Mouse (Mus musculus) CH12.LX (cell line): ENCODE data around the gene Rasal3.

Source experiments
- CTCF ChIP-seq, 2 experiments: IDR thresholded peaks in 1 of 2; conservative IDR thresholded peaks in 1 of 2; 2 replicates each; pipeline ENCODE4 v1.5.1; 2011 to 2012; ENCODE audit warnings: low read depth in 2 of 2, low read length in 2 of 2, improper control_type of control experiment in 1 of 2, inconsistent platforms in 1 of 2, mild to moderate bottlenecking in 1 of 2, moderate library complexity in 1 of 2
- EP300 ChIP-seq: IDR thresholded peaks from 2 replicates; pipeline ENCODE4 v1.6.1; 2011; ENCODE audit warnings: low read length, improper control_type of control experiment
- GABPA ChIP-seq: IDR thresholded peaks from 2 replicates; pipeline ENCODE4 v1.6.1; 2012; ENCODE audit warnings: low read depth, low read length, improper control_type of control experiment, inconsistent platforms; ENCODE audit not compliant: insufficient replicate concordance
- HCFC1 ChIP-seq: IDR thresholded peaks from 2 replicates; pipeline ENCODE4 v1.6.1; 2012; ENCODE audit warnings: low read depth, mild to moderate bottlenecking, inconsistent platforms, low read length, improper control_type of control experiment
- MAX ChIP-seq: IDR thresholded peaks from 2 replicates; pipeline ENCODE4 v1.6.1; 2011; ENCODE audit warnings: low read length, improper control_type of control experiment
- MAZ ChIP-seq: IDR thresholded peaks from 2 replicates; pipeline ENCODE4 v1.6.1; 2012; ENCODE audit warnings: low read depth, mild to moderate bottlenecking, inconsistent platforms, low read length, improper control_type of control experiment, moderate library complexity
- POLR2A ChIP-seq: IDR thresholded peaks from 2 replicates; pipeline ENCODE4 v1.6.1; 2011; ENCODE audit warnings: low read depth, mild to moderate bottlenecking, improper control_type of control experiment, low read length
- POLR2AphosphoS2 ChIP-seq: IDR thresholded peaks from 2 replicates; pipeline ENCODE4 v1.6.1; 2011; ENCODE audit warnings: low read depth, low read length, improper control_type of control experiment
- RAD21 ChIP-seq: IDR thresholded peaks from 2 replicates; pipeline ENCODE4 v1.6.1; 2011; ENCODE audit warnings: low read depth, mild to moderate bottlenecking, low read length, improper control_type of control experiment, moderate library complexity
- SMC3 ChIP-seq: IDR thresholded peaks from 2 replicates; pipeline ENCODE4 v1.6.1; 2011; ENCODE audit warnings: low read depth, low read length, improper control_type of control experiment
- TCF12 ChIP-seq: IDR thresholded peaks from 2 replicates; pipeline ENCODE4 v1.6.1; 2014; ENCODE audit warnings: low read depth, mild to moderate bottlenecking, inconsistent platforms, low read length, improper control_type of control experiment
- ZNF384 ChIP-seq: IDR thresholded peaks from 2 replicates; pipeline ENCODE4 v1.6.1; 2012; ENCODE audit warnings: low read depth, low read length, improper control_type of control experiment, inconsistent platforms

- TF ChIP-seq EP300 = no peak
- TF ChIP-seq CTCF (conservative IDR thresholded peaks at IDR 0.05 in 1 of 2, IDR thresholded peaks at IDR 0.05 in 1 of 2; ENCODE audit: low read depth in 2 of 2, low read length in 2 of 2) = no peak
- TF ChIP-seq RAD21 = no peak
- no peak for TF ChIP-seq TCF12
- no peak for TF ChIP-seq MAZ
- TF ChIP-seq MAX = no peak
- TF ChIP-seq POLR2AphosphoS2 = no peak
- no peak for TF ChIP-seq SMC3
- TF ChIP-seq ZNF384 = no peak
- no peak for TF ChIP-seq GABPA
- no peak for TF ChIP-seq POLR2A
- TF ChIP-seq HCFC1 = no peak
Measured at GRCm38 (mm10) chr17:32364850-32365249, 38.5 kb downstream of the Rasal3 start.
